Mouse (Mus musculus) kidney, adult 2 months (tissue): Measurements from ENCODE around the gene C130050O18Rik.

ENCODE experiments used
- CTCF ChIP-seq: fragments of 200-500 bp; conservative IDR thresholded peaks from 2 replicates; pipeline ENCODE4 v1.5.1; 2011; ENCODE audit warnings: low read depth, mild to moderate bottlenecking, control low read depth, low read length, moderate library complexity, mixed read lengths; ENCODE audit not compliant: insufficient read depth, insufficient read length
- POLR2A ChIP-seq: fragments of 200-500 bp; IDR thresholded peaks from one replicate; pipeline ENCODE4 v1.6.1; 2011; ENCODE audit warnings: low read depth, low read length, control low read depth

- TF ChIP-seq CTCF: no peak
- TF ChIP-seq POLR2A: no peak
Observed at GRCm38 (mm10) chr5:139441726-139442018, 36.6 kb downstream of the C130050O18Rik start.
